ENCODE assay signal across 19 mouse cellular contexts in the genomic region with DNA sequence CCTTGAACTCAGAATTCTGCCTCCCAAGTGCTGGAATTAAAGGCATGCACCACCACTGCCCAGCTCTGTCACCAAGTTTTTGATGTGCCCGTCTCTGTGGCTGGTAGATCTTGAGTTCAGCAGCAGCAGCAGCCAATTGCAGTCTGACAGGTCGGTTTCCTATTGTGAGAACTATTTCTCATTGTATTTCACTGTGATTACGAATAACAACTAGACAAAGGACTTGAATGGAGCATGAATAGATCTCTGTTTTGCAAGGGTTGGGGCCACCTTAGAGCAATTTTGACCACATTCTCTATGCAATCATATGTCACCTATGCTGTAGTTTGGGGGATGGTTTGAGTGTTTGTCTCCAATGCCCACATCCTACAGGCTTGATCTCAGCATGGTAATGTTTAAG. TPM values are rescaled to one million over a fixed set of nuclear protein-coding genes. Genes with fewer than 3 reads are reported as not detected.
DNase-seq lines count a peak whose midpoint lies in the region; ATAC-seq and TF ChIP-seq lines count a peak whose summit lies in the region.
"Had no signal": no experiment of that assay in that cellular context is flagged by ENCODE, and none has a peak within 500 bp of the region (broad histone marks: within the 10 kb centered on the region; RNA-seq: fewer than 3 reads in every experiment).

No protein-coding gene starts in this region.

- peak overlapping the region; percentile 82 for H3K27ac ChIP-seq in ES-Bruce4 (ENCODE audit: insufficient read depth, low read length)
- H3K27ac ChIP-seq: embryonic facial prominence, embryonic 10.5 days; embryonic facial prominence, embryonic 12.5 days; forebrain, embryonic 12.5 days had no signal

- TF ChIP-seq EP300 in ES-Bruce4 (IDR thresholded peaks at IDR 0.05; ENCODE audit: insufficient read depth, low read depth, low read length), result no peak

- peaks cover 8% of the 10 kb centered on the region for H3K4me1 ChIP-seq in ES-Bruce4 (ENCODE audit: control insufficient read depth, insufficient read depth, low read length)

- H3K9ac ChIP-seq in ES-Bruce4 (ENCODE audit: low read depth, poor library complexity, severe bottlenecking), result no peak overlapping the region
- H3K9ac ChIP-seq: embryonic facial prominence, embryonic 12.5 days; forebrain, embryonic 12.5 days had no signal

- H3K27me3 ChIP-seq in ES-Bruce4 (ENCODE audit: control insufficient read depth, insufficient read depth, low read length, poor library complexity, severe bottlenecking), result no peaks in the 10 kb centered on the region
- H3K27me3 ChIP-seq: embryonic facial prominence, embryonic 12.5 days; forebrain, embryonic 12.5 days had no signal

- no peaks in the 10 kb centered on the region for H3K36me3 ChIP-seq in ES-Bruce4 (ENCODE audit: control insufficient read depth, insufficient read depth, low read length, poor library complexity, severe bottlenecking)
- H3K36me3 ChIP-seq: embryonic facial prominence, embryonic 10.5 days; embryonic facial prominence, embryonic 12.5 days; forebrain, embryonic 12.5 days had no signal

- TF ChIP-seq CTCF in ES-Bruce4 (IDR thresholded peaks at IDR 0.05; ENCODE audit: low read depth, low read length), result no peak

- H3K4me3 ChIP-seq in ES-Bruce4 (ENCODE audit: low read depth, low read length), result no peak overlapping the region
- H3K4me3 ChIP-seq: embryonic facial prominence, embryonic 10.5 days; embryonic facial prominence, embryonic 12.5 days; forebrain, embryonic 12.5 days had no signal

- H3K9me3 ChIP-seq in ES-Bruce4 (replicated peaks; ENCODE audit: control insufficient read depth, insufficient read depth, low read length, poor library complexity, severe bottlenecking), result no peaks in the 10 kb centered on the region
- H3K9me3 ChIP-seq: embryonic facial prominence, embryonic 10.5 days; embryonic facial prominence, embryonic 12.5 days; forebrain, embryonic 12.5 days had no signal

- ATAC-seq in cerebellum, adult (ENCODE audit: insufficient number of reproducible peaks, low FRiP score, low TSS enrichment), result no peak
- ATAC-seq: forebrain, embryonic 14.5 days; forebrain, embryonic 16.5 days had no signal

- DNase-seq in adrenal gland, adult 2 months, result peak; percentile 39
- no peak for DNase-seq in adrenal gland, postnatal 14 days
- peak; percentile 80 for DNase-seq in ES-CJ7 (ENCODE audit: low read depth, low spot score)
- peak; percentile 81 for DNase-seq in ZHBTc4 (ENCODE audit: low read depth, low spot score)
- DNase-seq in layer of hippocampus, adult 8-10 months (ENCODE audit: low spot score in 2 of 2), result no peak
- DNase-seq: adrenal gland, adult 8-10 months; adrenal gland, postnatal 25 days; cerebellum, adult 11-12 months; cerebellum, adult 2 months; cerebellum, adult 9-10 months; cerebellum, postnatal 10 days; cerebellum, postnatal 25 days had no signal

- no peak for TF ChIP-seq POLR2A in ES-Bruce4 (IDR thresholded peaks at IDR 0.05; ENCODE audit: insufficient read depth, low read length)

RNA-seq across cellular contexts. Expression of a gene that starts 29.2 kb away (rescaled TPM):
- total RNA-seq in adrenal gland, adult 2 months (2021), result 100 to 1,000 TPM; 122 to 174 TPM
- 4.8 and 6.4 TPM in 2 replicates for polyA plus RNA-seq in adrenal gland, adult 2 months (2012; rRNA removed)
- total RNA-seq in adrenal gland, postnatal 14 days (2021), result 126 and 131 TPM in 2 replicates
- 60.9 and 72.9 TPM in 2 replicates for polyA plus RNA-seq in ES-Bruce4 (2011; ENCODE audit: insufficient read depth, insufficient read length, low read depth, missing spikeins)
- total RNA-seq in layer of hippocampus, adult 8-10 months (2022), result 10 to 100 TPM; 54.9 to 72.2 (median 59.0) TPM

RNA-seq across cellular contexts. Expression of a gene that starts 29.5 kb away (rescaled TPM):
- total RNA-seq in adrenal gland, adult 2 months (2021), result 10 to 100 TPM; 19.0 to 19.1 TPM
- 0.48 and 0.65 TPM in 2 replicates for polyA plus RNA-seq in adrenal gland, adult 2 months (2012; rRNA removed)
- 19.3 and 20.3 TPM in 2 replicates for total RNA-seq in adrenal gland, postnatal 14 days (2021)
- 12.0 and 12.1 TPM in 2 replicates for polyA plus RNA-seq in ES-Bruce4 (2011; ENCODE audit: insufficient read depth, insufficient read length, low read depth, missing spikeins)
- total RNA-seq in layer of hippocampus, adult 8-10 months (2022), result 10 to 100 TPM; 15.6 to 18.9 (median 17.0) TPM

Comparison
In these comparisons a context has a peak if more than half of its experiments do, and no peak if none do; other contexts are left out.
1. DNase-seq: peak in adrenal gland, adult 2 months (single experiment), ES-CJ7 (single experiment) and ZHBTc4 (single experiment); none in adrenal gland, postnatal 14 days (single experiment) and layer of hippocampus, adult 8-10 months (0 of 2).